Mouse (Mus musculus) stomach, postnatal 0 days (tissue): ENCODE measurements around the gene Mrpl42.

Experiments
- CTCF ChIP-seq: IDR thresholded peaks from 2 replicates; pipeline ENCODE4 v1.5.1; 2016; ENCODE audit warnings: antibody characterized with exemption, low read depth, mild to moderate bottlenecking, moderate library complexity
- EP300 ChIP-seq: optimal IDR thresholded peaks from 2 replicates; pipeline ENCODE3; 2016; ENCODE audit warnings: antibody characterized with exemption

DNA sequence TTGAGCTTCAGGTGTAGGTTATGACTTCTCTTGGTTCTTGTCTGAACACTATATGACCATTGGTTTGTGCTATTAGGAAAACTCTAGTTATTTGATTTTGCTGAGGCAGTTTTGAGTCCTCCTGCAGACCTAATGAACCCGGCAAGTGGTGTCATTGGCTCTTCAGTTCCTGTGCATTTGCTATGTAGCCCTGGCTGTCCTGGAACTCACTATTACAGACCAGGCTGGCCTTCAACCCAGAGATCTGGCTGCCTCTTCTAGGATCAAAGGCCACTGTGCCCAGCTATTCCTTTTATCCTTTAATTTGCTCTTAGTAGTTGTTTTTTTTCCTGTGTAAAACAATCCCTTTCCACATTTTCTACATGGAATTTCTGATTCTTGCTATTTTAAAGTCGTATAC lies 41.6 kb upstream of the Mrpl42 start:
- no peak for TF ChIP-seq CTCF
- no peak for TF ChIP-seq EP300
